Mouse (Mus musculus) left cerebral cortex, postnatal 10 days (tissue): ENCODE results near the gene Olfr1121. TPM values are rescaled to one million over a fixed set of nuclear protein-coding genes. Genes with fewer than 3 reads are reported as not detected.
"Not testable (repeated sequence)": the region's sequence is repeated elsewhere in the genome, so short reads cannot be mapped to it uniquely, and the experiment has no call there.

Experiments
- DNase-seq, 2 experiments: peaks; one replicate each; pipeline ENCODE4 v3.0.0; 2021 to 2022; ENCODE audit warnings: low spot score in 2 of 2, mixed read lengths in 1 of 2; ENCODE audit errors: extremely low spot score in 1 of 2
- intact Hi-C: fragments of 180-260 bp; cut with DNase I; formaldehyde crosslinking; loops from one replicate; pipeline ENCODE4 v1.15.1; 2025
- total RNA-seq, 2 experiments: library from RNA; stranded (reverse); gene quantifications; 2 replicates each; pipeline ENCODE4 v1.2.3; 2021

The Olfr1121 gene
- not detected for total RNA-seq

GRCm38 (mm10) chr2:87369595-87369994, at the start of gene Olfr1121:
Gene Olfr1121, plus strand, starts transcription at chr2:87369895.
- intact Hi-C loops, result no loop called here
- DNase-seq, result no peak

- no peak for DNase-seq
- intact Hi-C loops, result no loop called here
These were observed 15.2 kb upstream of the Olfr1121 start, which contains the start of gene Olfr1120 for GRCm38 (mm10) chr2:87354515-87354914. Gene Olfr1120, plus strand, starts transcription at chr2:87354815.

GRCm38 (mm10) chr2:87360121-87360520, 9.6 kb upstream of the Olfr1121 start:
- intact Hi-C loops, DNase-seq: not testable (repeated sequence)

GRCm38 (mm10) chr2:87371726-87372125, 2.0 kb downstream of the Olfr1121 start:
- DNase-seq, result no peak
- intact Hi-C loops, result no loop called here

- no peak for DNase-seq
- intact Hi-C loops, result no loop called here
These were observed 14.2 kb downstream of the Olfr1121 start for GRCm38 (mm10) chr2:87383935-87384334.

- intact Hi-C loops, result no loop called here
- DNase-seq, result no peak
These were observed 15.9 kb downstream of the Olfr1121 start, which contains the start of gene Olfr1122 for GRCm38 (mm10) chr2:87385549-87385948. Gene Olfr1122, plus strand, starts transcription at chr2:87385849.

- DNase-seq, intact Hi-C loops: not testable (repeated sequence)
These were observed 23.9 kb downstream of the Olfr1121 start for GRCm38 (mm10) chr2:87393605-87394004.

GRCm38 (mm10) chr2:87394686-87395085, 25.0 kb downstream of the Olfr1121 start:
- intact Hi-C loops, DNase-seq: not testable (repeated sequence)

GRCm38 (mm10) chr2:87416335-87416734, 46.6 kb downstream of the Olfr1121 start, which contains the start of gene Olfr1123:
Gene Olfr1123, plus strand, starts transcription at chr2:87416635.
- intact Hi-C loops, result no loop called here
- DNase-seq, result no peak

Other genes with a start within 250 kb of the Olfr1121 start
- gene Olfr1110, start 229.6 kb upstream of the Olfr1121 start, total RNA-seq, result not detected
- not detected for gene Olfr1111, start 217.3 kb upstream of the Olfr1121 start, total RNA-seq
- not detected for gene Olfr1112, start 182.1 kb upstream of the Olfr1121 start, total RNA-seq
- gene Olfr1113, start 160.9 kb upstream of the Olfr1121 start, total RNA-seq, result not detected
- gene Olfr1115, start 121.9 kb upstream of the Olfr1121 start, total RNA-seq, result not detected
- gene Olfr1116, start 102.4 kb upstream of the Olfr1121 start, total RNA-seq, result not detected
- gene Olfr1118, start 62.3 kb upstream of the Olfr1121 start, total RNA-seq, result not detected
- gene Olfr1120, start 15.1 kb upstream of the Olfr1121 start, total RNA-seq, result not detected
- not detected for gene Olfr1122, start 16.0 kb downstream of the Olfr1121 start, total RNA-seq
- gene Olfr1123, start 46.7 kb downstream of the Olfr1121 start, total RNA-seq, result not detected
- gene Olfr1124, start 60.4 kb downstream of the Olfr1121 start, total RNA-seq, result not detected
- gene Olfr1126, start 84.1 kb downstream of the Olfr1121 start, total RNA-seq, result not detected
- gene Pramel7, start 127.2 kb downstream of the Olfr1121 start, total RNA-seq, result not detected
- not detected for gene Pramel6, start 136.7 kb downstream of the Olfr1121 start, total RNA-seq
- gene Olfr153, start 161.9 kb downstream of the Olfr1121 start, total RNA-seq, result not detected
- gene Olfr1128, start 175.6 kb downstream of the Olfr1121 start, total RNA-seq, result not detected
- not detected for gene Olfr1129, start 204.0 kb downstream of the Olfr1121 start, total RNA-seq
- gene Olfr1130, start 236.3 kb downstream of the Olfr1121 start, total RNA-seq, result not detected